Comparison of ENCODE assay signal across 8 mouse cellular contexts in genomic region chr7:13023928-13024731, GRCm38 (mm10). TPM values are rescaled to one million over a fixed set of nuclear protein-coding genes. Genes with fewer than 3 reads are reported as not detected.
DNase-seq lines count a peak whose midpoint lies in the region; ATAC-seq and TF ChIP-seq lines count a peak whose summit lies in the region.

No protein-coding gene starts in this region.

- peak; percentile 96 for DNase-seq in Muller cell, postnatal 12 days (ENCODE audit: inconsistent ontology term)
- DNase-seq in cerebellum, adult 9-10 months: peak; percentile 95
- DNase-seq in hindbrain, embryonic 10.5 days (ENCODE audit: low spot score): peak; percentile 97
- peak; percentile 95 for DNase-seq in layer of hippocampus, adult 9-11 months
- DNase-seq in ovary, adult 18-20 months (ENCODE audit: low spot score): peak; percentile 87
- peak; percentile 91 for DNase-seq in thymus, adult 2 months

- TF ChIP-seq CTCF in thymus, adult 2 months (IDR thresholded peaks at IDR 0.05; ENCODE audit: borderline replicate concordance, control insufficient read depth, extremely low read depth, insufficient read depth, low read length, poor library complexity): peak; percentile 35; the same call in 1 of the 2 replicates

- ATAC-seq in frontal cortex, adult (ENCODE audit: low TSS enrichment): peak; percentile 85
- peak; percentile 89 for ATAC-seq in lung, embryonic 16.5 days (ENCODE audit: low read depth)

- H3K36me3 ChIP-seq in hindbrain, embryonic 10.5 days: peaks cover 41% of the 10 kb centered on the region
- H3K36me3 ChIP-seq in lung, embryonic 16.5 days (ENCODE audit: control insufficient read depth, insufficient read depth, low read length): peaks cover 34% of the 10 kb centered on the region
- peaks cover 24% of the 10 kb centered on the region for H3K36me3 ChIP-seq in thymus, adult 2 months (ENCODE audit: control insufficient read depth, insufficient read depth, low read length)

- no peaks in the 10 kb centered on the region for H3K27me3 ChIP-seq in hindbrain, embryonic 10.5 days (ENCODE audit: insufficient read depth, poor library complexity, severe bottlenecking)
- no peaks in the 10 kb centered on the region for H3K27me3 ChIP-seq in lung, embryonic 16.5 days (ENCODE audit: control insufficient read depth, insufficient read depth, low read depth, low read length)
- no peaks in the 10 kb centered on the region for H3K27me3 ChIP-seq in thymus, adult 2 months (ENCODE audit: control insufficient read depth, insufficient read depth, low read length)

- peak; percentile 96 for TF ChIP-seq POLR2A in thymus, adult 2 months (IDR thresholded peaks at IDR 0.05; ENCODE audit: control insufficient read depth, extremely low read depth, insufficient read depth, low read length, poor library complexity)

- peaks cover 32% of the 10 kb centered on the region for H3K4me1 ChIP-seq in hindbrain, embryonic 10.5 days (replicated peaks)
- peaks cover 20% of the 10 kb centered on the region for H3K4me1 ChIP-seq in lung, embryonic 16.5 days (replicated peaks; ENCODE audit: control insufficient read depth, insufficient read depth, low read length)
- peaks cover 21% of the 10 kb centered on the region for H3K4me1 ChIP-seq in thymus, adult 2 months (replicated peaks; ENCODE audit: control insufficient read depth, insufficient read depth, low read length)

- peak overlapping the region; percentile 99 for H3K27ac ChIP-seq in hindbrain, embryonic 10.5 days
- H3K27ac ChIP-seq in lung, embryonic 16.5 days (ENCODE audit: low read length): peak overlapping the region; percentile 100
- H3K27ac ChIP-seq in thymus, adult 2 months (ENCODE audit: control insufficient read depth, insufficient read depth, low read length): peak overlapping the region; percentile 74

- peak overlapping the region; percentile 97 for H3K4me3 ChIP-seq in hindbrain, embryonic 10.5 days
- H3K4me3 ChIP-seq in lung, embryonic 16.5 days (ENCODE audit: low read length): peak overlapping the region; percentile 93
- H3K4me3 ChIP-seq in thymus, adult 2 months (ENCODE audit: control insufficient read depth, insufficient read depth, low read length): peak overlapping the region; percentile 73

- WGBS in hindbrain, embryonic 10.5 days: under 1% methylated on average over 91 of the region's 95 CpGs
- WGBS in lung, embryonic 16.5 days: under 1% methylated on average over 83 of the region's 95 CpGs
- under 1% methylated on average over 94 of the region's 95 CpGs for WGBS in thymus, adult 2 months

- H3K9ac ChIP-seq in lung, embryonic 16.5 days (ENCODE audit: low read length): peak overlapping the region; percentile 96

- H3K9me3 ChIP-seq in hindbrain, embryonic 10.5 days: no peaks in the 10 kb centered on the region
- H3K9me3 ChIP-seq in lung, embryonic 16.5 days (ENCODE audit: control insufficient read depth, low read length): no peaks in the 10 kb centered on the region

- peak overlapping the region; percentile 96 for H3K4me2 ChIP-seq in lung, embryonic 16.5 days (ENCODE audit: low read depth, low read length)

RNA-seq across cellular contexts. Expression of gene Chmp2a, which starts 10.5 kb away (rescaled TPM):
- 113 and 144 TPM in 2 replicates for polyA plus RNA-seq in hindbrain, embryonic 10.5 days (2016; fragmentation: Nextera tagmentation; extraction: Ambion mirVana)
- polyA plus RNA-seq in lung, embryonic 16.5 days (2015; fragmentation: Nextera tagmentation; extraction: Ambion mirVana): 157 and 173 TPM in 2 replicates
- 65.6 and 65.7 TPM in 2 replicates for polyA plus RNA-seq in thymus, adult 2 months (2012; rRNA removed)

RNA-seq across cellular contexts. Expression of gene Ube2m, which starts 13.9 kb away (rescaled TPM):
- polyA plus RNA-seq in hindbrain, embryonic 10.5 days (2016; fragmentation: Nextera tagmentation; extraction: Ambion mirVana): 126 and 157 TPM in 2 replicates
- polyA plus RNA-seq in lung, embryonic 16.5 days (2015; fragmentation: Nextera tagmentation; extraction: Ambion mirVana): 25.8 and 31.6 TPM in 2 replicates
- polyA plus RNA-seq in thymus, adult 2 months (2012; rRNA removed): 236 and 244 TPM in 2 replicates

RNA-seq across cellular contexts. Expression of gene Zbtb45, which starts 14.3 kb away (rescaled TPM):
- 31.3 and 34.4 TPM in 2 replicates for polyA plus RNA-seq in hindbrain, embryonic 10.5 days (2016; fragmentation: Nextera tagmentation; extraction: Ambion mirVana)
- polyA plus RNA-seq in lung, embryonic 16.5 days (2015; fragmentation: Nextera tagmentation; extraction: Ambion mirVana): 28.1 and 28.2 TPM in 2 replicates
- 78.8 and 127 TPM in 2 replicates for polyA plus RNA-seq in thymus, adult 2 months (2012; rRNA removed)

RNA-seq across cellular contexts. Expression of gene Trim28, which starts 25.2 kb away (rescaled TPM):
- polyA plus RNA-seq in hindbrain, embryonic 10.5 days (2016; fragmentation: Nextera tagmentation; extraction: Ambion mirVana): 373 and 399 TPM in 2 replicates
- polyA plus RNA-seq in lung, embryonic 16.5 days (2015; fragmentation: Nextera tagmentation; extraction: Ambion mirVana): 190 and 195 TPM in 2 replicates
- polyA plus RNA-seq in thymus, adult 2 months (2012; rRNA removed): 902 and 905 TPM in 2 replicates

RNA-seq across cellular contexts. Expression of gene Slc27a5, which starts 26.1 kb away (rescaled TPM):
- polyA plus RNA-seq in hindbrain, embryonic 10.5 days (2016; fragmentation: Nextera tagmentation; extraction: Ambion mirVana): 0.11 and 0.26 TPM in 2 replicates
- 0.57 TPM in 1 of 2 replicates, not detected in the other for polyA plus RNA-seq in lung, embryonic 16.5 days (2015; fragmentation: Nextera tagmentation; extraction: Ambion mirVana)
- 0.89 and 3.0 TPM in 2 replicates for polyA plus RNA-seq in thymus, adult 2 months (2012; rRNA removed)

Comparison
In these comparisons a context has a peak if more than half of its experiments do, and no peak if none do; other contexts are left out.
1. Peak in every context shown above with its lines: DNase-seq, ATAC-seq, H3K4me3 ChIP-seq and H3K27ac ChIP-seq.